Mouse (Mus musculus) G1E (cell line): Measurements from ENCODE around the gene Lrmda.

Experiments
- CTCF ChIP-seq: IDR thresholded peaks from 2 replicates; pipeline ENCODE4 v1.5.1; 2012; ENCODE audit warnings: low read depth, low read length, inconsistent platforms, mixed read lengths
- TAL1 ChIP-seq: conservative IDR thresholded peaks from 2 replicates; pipeline ENCODE4 v1.6.1; 2012; ENCODE audit warnings: low read depth, low read length, inconsistent platforms, mixed read lengths

DNA sequence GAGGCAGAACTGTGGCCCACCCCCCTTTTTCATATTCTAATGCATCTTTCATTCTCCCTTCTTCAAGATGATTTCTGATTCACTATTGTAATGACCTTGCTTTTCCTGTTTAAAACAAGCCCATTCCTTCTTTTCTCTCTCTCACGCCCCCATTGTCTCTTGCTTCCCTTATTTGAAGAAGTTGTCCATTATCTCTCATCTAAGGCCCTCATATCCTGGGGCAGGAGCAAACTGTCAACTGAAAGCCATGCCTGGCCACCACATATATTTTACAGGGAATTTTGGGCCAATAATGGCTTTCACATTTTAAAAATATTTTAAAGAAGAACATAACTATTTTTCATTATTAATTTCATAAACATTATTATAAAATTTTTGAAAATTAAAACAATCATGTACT, 391.3 kb downstream of the Lrmda start:
- TF ChIP-seq CTCF (no peak), TAL1 (no peak)
